Mouse (Mus musculus) T-helper 17 cell (primary cell): Measurements from ENCODE around the gene Col23a1.

Source experiments
- in situ Hi-C, 2 experiments: fragments of 300-600 bp; cut with MboI, MseI; formaldehyde crosslinking; loops; 1 replicate in 1 of 2; 2 replicates in 1 of 2; pipeline ENCODE4 v1.15.1; 2025; ENCODE audit warnings: high pct_unique_total_duplicates in 2 of 2

Col23a1 gene

GRCm38 (mm10) chr11:51371926-51372325, 82.2 kb downstream of the Col23a1 start:
- in situ Hi-C loops: no loop called here

- in situ Hi-C loops: no loop called here
Observed at GRCm38 (mm10) chr11:51377199-51377598, 87.5 kb downstream of the Col23a1 start.

GRCm38 (mm10) chr11:51388892-51389340, 99.2 kb downstream of the Col23a1 start:
- in situ Hi-C loops: no loop called here

GRCm38 (mm10) chr11:51389763-51390162, 100.0 kb downstream of the Col23a1 start:
- in situ Hi-C loops: no loop called here

GRCm38 (mm10) chr11:51390521-51390920, 100.8 kb downstream of the Col23a1 start:
- in situ Hi-C loops: no loop called here

- in situ Hi-C loops: no loop called here
Observed at GRCm38 (mm10) chr11:51391548-51391947, 101.8 kb downstream of the Col23a1 start.

GRCm38 (mm10) chr11:51394301-51394865, 104.7 kb downstream of the Col23a1 start:
- in situ Hi-C loops: no loop called here

- in situ Hi-C loops: no loop called here
Observed at GRCm38 (mm10) chr11:51396451-51396850, 106.7 kb downstream of the Col23a1 start.

GRCm38 (mm10) chr11:51398084-51398483, 108.4 kb downstream of the Col23a1 start:
- in situ Hi-C loops: no loop called here

- in situ Hi-C loops: no loop called here
Observed at GRCm38 (mm10) chr11:51400356-51400755, 110.6 kb downstream of the Col23a1 start.

- in situ Hi-C loops: no loop called here
Observed at GRCm38 (mm10) chr11:51401481-51402128, 111.9 kb downstream of the Col23a1 start.

- in situ Hi-C loops: no loop called here
Observed at GRCm38 (mm10) chr11:51403886-51404285, 114.2 kb downstream of the Col23a1 start.

GRCm38 (mm10) chr11:51404865-51405440, 115.2 kb downstream of the Col23a1 start:
- in situ Hi-C loops: no loop called here

GRCm38 (mm10) chr11:51406531-51406930, 116.8 kb downstream of the Col23a1 start:
- in situ Hi-C loops: no loop called here

- in situ Hi-C loops: no loop called here
Observed at GRCm38 (mm10) chr11:51407351-51407750, 117.6 kb downstream of the Col23a1 start.

GRCm38 (mm10) chr11:51410771-51411170, 121.1 kb downstream of the Col23a1 start:
- in situ Hi-C loops: no loop called here

- in situ Hi-C loops: no loop called here
Observed at GRCm38 (mm10) chr11:51414520-51414919, 124.8 kb downstream of the Col23a1 start.

- in situ Hi-C loops: no loop called here
Observed at GRCm38 (mm10) chr11:51415049-51415688, 125.4 kb downstream of the Col23a1 start.

- in situ Hi-C loops: no loop called here
Observed at GRCm38 (mm10) chr11:51418807-51419206, 129.1 kb downstream of the Col23a1 start.

- in situ Hi-C loops: no loop called here
Observed at GRCm38 (mm10) chr11:51421878-51422277, 132.2 kb downstream of the Col23a1 start.

- in situ Hi-C loops: no loop called here
Observed at GRCm38 (mm10) chr11:51422713-51423112, 133.0 kb downstream of the Col23a1 start.

- in situ Hi-C loops: no loop called here
Observed at GRCm38 (mm10) chr11:51426155-51426554, 136.4 kb downstream of the Col23a1 start.
